Mouse (Mus musculus): ENCODE measurements around the gene Notch1. TPM values are rescaled to one million over a fixed set of nuclear protein-coding genes. Genes with fewer than 3 reads are reported as not detected.
A peak's percentile ranks its signal among the peaks of the same experiment; 100 is the strongest.

Notch1 gene
- polyA plus RNA-seq, 1 experiment from 2014 or later = 19.3 TPM

DNA sequence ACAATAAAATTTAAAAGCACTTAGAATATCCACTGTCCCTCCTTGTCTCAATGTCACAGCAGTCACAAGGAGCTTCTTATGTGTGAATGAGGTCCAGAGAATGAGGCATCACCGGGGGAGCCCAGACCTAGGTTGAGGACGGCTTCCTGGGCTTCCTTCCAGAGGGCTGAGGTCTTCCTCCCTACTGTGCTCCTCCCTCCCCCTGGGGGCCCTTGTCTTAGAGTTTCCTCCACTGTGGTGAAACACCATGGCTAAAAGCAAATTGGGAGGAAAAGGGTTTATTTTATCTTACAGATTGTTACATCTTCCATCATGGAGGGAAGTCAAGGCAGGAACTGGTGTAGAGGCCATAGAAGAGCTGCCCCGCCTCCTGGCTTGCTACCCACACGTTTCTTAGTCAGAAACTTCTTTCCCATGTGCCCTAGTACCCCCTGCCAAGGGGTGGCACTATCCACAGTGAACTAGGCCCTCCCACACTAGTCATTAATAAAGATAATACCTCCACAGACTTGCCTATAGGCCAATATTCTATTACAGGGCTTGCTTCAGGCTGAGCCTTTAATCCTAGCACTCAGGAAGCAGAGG is 12.8 kb upstream of the Notch1 start:
- ATAC-seq (ENCODE audit: low read depth) = no peak
- Histone ChIP-seq H3K27me3 (no peaks in the 10 kb centered on the region), H3K4me2 (no peak overlapping the region), H3K9me3 (no peaks in the 10 kb centered on the region), H3K4me1 (replicated peaks) (peaks cover 57% of the 10 kb centered on the region), H3K4me3 (no peak overlapping the region), H3K9ac (no peak overlapping the region), H3K36me3 (no peaks in the 10 kb centered on the region), H3K27ac (replicated peaks) (no peak overlapping the region)
- WGBS = 57% methylated on average over 4 of the region's 4 CpGs

DNA sequence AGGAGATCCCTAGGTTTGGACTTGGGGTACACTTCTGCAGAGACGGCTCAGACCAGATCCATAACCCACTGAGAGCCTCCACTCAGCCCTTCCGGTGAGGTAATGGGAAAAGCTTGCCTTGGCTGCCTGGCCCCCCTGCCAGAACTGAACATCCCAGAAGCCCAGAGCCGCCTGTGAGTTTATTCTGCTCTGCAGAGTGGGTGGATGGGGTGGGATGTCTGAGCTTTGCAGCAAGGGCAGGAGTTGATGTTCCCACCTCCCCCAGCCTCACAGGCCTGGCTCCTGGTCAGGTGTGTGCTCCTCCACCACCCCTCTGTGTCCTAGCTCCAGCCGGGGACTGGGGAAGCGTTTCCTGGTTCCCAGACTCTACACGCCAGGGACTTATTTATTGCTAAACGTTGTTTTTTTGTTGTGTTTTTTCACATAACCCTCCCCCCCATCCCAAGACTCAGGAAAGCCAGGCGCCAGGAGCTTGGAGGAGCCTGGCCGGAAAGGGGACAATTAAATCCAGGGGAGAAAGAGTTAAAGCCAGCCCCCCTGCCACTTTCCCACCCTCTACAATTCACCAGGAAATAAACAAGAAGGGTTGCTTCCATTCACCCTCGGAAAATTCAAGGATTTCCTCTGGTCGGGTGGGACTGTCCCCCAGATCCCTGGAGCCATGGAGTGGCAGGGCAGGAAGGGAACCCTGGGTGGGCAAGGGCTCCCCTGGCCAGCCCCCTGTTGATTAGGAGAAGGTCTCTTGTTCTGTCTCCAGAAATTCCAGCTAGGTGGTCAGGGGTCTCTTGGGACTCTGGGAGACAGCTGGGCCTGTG is 10.2 kb upstream of the Notch1 start:
- H3K4me2 ChIP-seq = no peak overlapping the region
- ATAC-seq (ENCODE audit: low read depth) = peak; percentile 36; the same call in 1 of the 2 replicates
- peak overlapping the region; percentile 72 for H3K27ac ChIP-seq (replicated peaks)
- H3K9me3 ChIP-seq = no peaks in the 10 kb centered on the region
- no peak overlapping the region for H3K4me3 ChIP-seq
- no peaks in the 10 kb centered on the region for H3K27me3 ChIP-seq
- 40% methylated on average over 11 of the region's 11 CpGs for WGBS
- H3K9ac ChIP-seq = no peak overlapping the region
- peaks cover 33% of the 10 kb centered on the region for H3K4me1 ChIP-seq (replicated peaks)
- no peaks in the 10 kb centered on the region for H3K36me3 ChIP-seq

DNA sequence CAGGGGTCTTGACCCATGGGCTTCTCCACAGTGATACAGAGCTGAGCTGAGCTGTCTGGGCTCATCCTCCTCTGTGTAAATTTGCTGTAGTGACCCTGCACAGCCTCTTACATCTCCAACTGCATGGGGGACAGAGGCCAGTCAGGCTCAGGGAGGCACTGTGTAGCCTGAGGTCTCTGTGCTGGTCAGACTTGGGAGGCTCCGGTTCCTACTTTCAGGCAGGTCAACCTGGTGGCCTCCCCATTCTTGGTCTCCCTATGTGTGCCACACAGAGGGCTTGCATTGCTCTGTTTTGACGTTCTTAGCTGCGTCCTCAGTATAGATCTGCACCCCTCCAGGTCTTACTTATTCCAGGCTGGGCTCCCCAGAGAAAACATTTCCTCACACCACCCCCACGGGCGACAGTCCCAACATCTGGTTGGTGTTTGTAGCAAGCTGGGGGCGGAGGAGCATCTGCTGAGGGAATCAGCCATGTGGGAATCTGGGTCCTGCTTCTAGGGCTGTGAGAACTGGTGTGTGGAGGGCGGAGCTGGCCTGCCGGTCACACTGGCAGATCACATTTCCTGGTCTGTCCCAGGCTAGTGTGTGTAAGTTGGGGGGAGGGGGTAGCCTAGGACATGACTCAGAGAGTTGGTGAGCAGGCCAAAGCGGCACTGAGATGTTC is 9.0 kb upstream of the Notch1 start:
- no peak overlapping the region for H3K4me2 ChIP-seq
- H3K4me3 ChIP-seq = no peak overlapping the region
- 41% methylated on average over 9 of the region's 9 CpGs for WGBS
- H3K27me3 ChIP-seq = no peaks in the 10 kb centered on the region
- peaks cover 33% of the 10 kb centered on the region for H3K4me1 ChIP-seq (replicated peaks)
- ATAC-seq (ENCODE audit: low read depth) = peak; percentile 68; the same call in 1 of the 2 replicates
- H3K27ac ChIP-seq (replicated peaks) = peak overlapping the region; percentile 72; the same call in 1 of the 2 replicates
- no peaks in the 10 kb centered on the region for H3K9me3 ChIP-seq
- no peaks in the 10 kb centered on the region for H3K36me3 ChIP-seq
- no peak overlapping the region for H3K9ac ChIP-seq

DNA sequence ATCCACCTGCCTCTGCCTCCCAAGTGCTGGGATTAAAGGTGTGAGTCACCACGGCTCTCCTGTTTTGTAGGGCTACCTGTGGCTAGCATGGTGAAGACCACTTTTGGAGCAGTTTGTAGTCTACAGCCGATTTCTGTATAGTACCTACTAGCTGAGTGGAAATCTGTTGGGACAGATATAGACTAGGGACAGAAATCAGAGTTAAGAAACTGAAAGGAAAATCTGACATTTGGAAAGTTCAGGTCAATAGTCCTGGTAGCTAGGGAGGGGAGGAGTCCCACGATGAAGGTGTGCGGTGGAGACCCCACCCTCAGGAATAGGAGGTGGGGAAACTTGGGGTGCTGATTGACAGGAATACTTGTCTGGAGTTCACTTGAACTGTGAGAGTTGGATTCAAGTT is 5.9 kb upstream of the Notch1 start:
- Histone ChIP-seq H3K9ac (no peak overlapping the region), H3K27me3 (no peaks in the 10 kb centered on the region), H3K27ac (replicated peaks) (no peak overlapping the region), H3K4me2 (no peak overlapping the region), H3K4me3 (no peak overlapping the region), H3K9me3 (no peaks in the 10 kb centered on the region), H3K36me3 (no peaks in the 10 kb centered on the region), H3K4me1 (replicated peaks) (peaks cover 35% of the 10 kb centered on the region)
- ATAC-seq (ENCODE audit: low read depth) = no peak
- WGBS = 91% methylated on average over 4 of the region's 4 CpGs

DNA sequence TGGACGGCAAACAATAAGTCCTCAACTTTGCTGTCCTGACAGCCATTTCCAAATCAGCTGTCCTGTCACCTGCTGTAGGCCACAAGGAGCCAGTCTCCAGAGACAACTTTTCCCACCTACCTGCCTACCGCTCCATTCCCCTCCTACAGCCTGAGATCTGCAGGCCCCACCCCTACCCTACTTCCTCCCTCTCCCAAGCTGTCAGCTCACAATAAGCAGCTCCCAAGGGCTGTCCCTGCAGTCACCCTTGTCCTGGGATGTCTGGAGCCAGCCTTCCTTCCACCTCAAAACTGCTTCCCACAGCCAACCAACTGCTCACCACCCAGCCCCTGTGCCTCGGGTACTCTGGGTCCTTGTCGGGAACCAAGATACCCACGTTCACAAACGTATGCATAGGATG is 3.3 kb upstream of the Notch1 start:
- whole genome bisulfite sequencing = 94% methylated on average over 6 of the region's 6 CpGs

DNA sequence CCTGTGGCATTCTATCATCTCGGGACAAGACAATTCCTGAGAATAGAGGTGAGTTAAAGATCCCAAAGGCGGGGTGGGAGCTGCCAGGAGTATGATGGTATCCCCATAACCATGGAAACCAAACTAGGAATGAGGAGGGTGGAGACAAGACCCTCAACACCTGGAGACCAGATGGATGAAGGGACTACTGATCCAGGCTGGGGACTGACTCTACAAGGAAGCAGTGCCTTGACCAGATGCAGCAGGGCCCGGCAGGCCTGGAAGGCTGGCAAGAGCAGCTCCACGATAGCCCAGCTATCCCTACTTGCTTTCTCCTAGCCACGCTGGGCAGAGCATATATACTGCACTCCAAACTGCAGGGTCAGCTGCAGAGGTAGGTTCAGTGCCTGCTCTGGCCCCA is 524 bp upstream of the Notch1 start:
- 80% methylated on average over 5 of the region's 5 CpGs for WGBS
- no peaks in the 10 kb centered on the region for H3K9me3 ChIP-seq
- no peak for ATAC-seq (ENCODE audit: low read depth)
- 0 out of 2 replicates have a peak overlapping the region, but pooled peaks have one; percentile 26 for H3K9ac ChIP-seq
- H3K4me2 ChIP-seq = no peak overlapping the region
- H3K4me3 ChIP-seq = no peak overlapping the region
- no peaks in the 10 kb centered on the region for H3K27me3 ChIP-seq
- H3K36me3 ChIP-seq = no peaks in the 10 kb centered on the region
- H3K4me1 ChIP-seq (replicated peaks) = peaks cover 32% of the 10 kb centered on the region
- no peak overlapping the region for H3K27ac ChIP-seq (replicated peaks)

More for the DNA sequence above, 3.3 kb upstream of the Notch1 start:
- H3K4me3 ChIP-seq = no peak overlapping the region
- no peaks in the 10 kb centered on the region for H3K9me3 ChIP-seq
- no peak overlapping the region for H3K4me2 ChIP-seq
- no peaks in the 10 kb centered on the region for H3K36me3 ChIP-seq
- peaks cover 34% of the 10 kb centered on the region for H3K4me1 ChIP-seq (replicated peaks)
- H3K27ac ChIP-seq (replicated peaks) = no peak overlapping the region
- no peak overlapping the region for H3K9ac ChIP-seq
- ATAC-seq (ENCODE audit: low read depth) = no peak
- no peaks in the 10 kb centered on the region for H3K27me3 ChIP-seq

DNA sequence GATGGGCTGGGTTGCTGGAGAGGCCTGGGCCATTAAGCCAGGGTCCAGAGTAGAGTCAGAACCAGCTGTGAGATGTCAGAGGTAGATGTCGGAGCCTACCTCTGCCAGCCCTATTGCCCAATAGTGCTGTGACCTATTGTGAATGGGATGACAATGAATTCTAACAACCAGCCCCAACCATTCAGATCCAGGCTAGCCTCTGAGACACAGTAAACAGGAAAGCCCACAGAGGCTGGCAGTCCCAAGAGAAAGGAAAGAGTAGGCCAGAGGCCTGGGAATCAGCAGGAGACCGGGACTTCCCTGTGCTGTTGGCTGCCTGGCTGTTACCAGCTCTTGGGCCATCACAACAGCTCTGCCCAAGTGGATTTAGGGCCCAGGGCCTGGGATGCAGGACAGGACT is 1.1 kb downstream of the Notch1 start:
- 73% methylated on average over 2 of the region's 2 CpGs for WGBS

DNA sequence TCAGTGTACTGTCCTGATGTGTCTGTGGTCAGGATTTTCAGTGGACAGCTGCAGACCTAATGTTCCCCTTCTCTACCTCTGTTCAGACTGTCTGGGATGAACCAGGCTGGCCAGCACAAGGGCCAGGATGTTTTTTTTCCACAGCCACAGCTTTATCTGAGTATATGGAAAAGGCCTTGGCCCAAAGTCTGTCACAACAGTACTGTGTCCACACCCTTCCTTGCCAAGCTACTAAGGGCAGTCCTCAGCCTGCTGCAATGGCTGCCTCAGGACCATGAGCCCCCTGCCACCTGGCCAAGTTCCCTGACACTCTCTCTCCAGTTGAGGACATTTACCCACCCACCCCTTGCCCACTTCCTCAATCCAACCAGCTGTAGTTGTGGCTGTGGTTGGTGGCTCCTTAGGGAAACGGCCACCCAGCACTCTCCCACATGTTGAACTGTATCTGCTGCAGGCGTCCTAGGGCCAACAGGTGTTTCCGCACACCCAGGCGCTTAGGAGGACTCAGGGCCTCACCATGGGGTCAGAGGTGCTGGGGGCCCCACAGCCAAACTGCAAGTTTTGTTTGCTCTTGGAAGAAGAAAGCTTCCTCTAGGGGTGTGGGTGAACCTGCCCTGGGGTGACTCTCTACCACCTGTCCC is 3.2 kb downstream of the Notch1 start:
- Histone ChIP-seq H3K27me3 (no peaks in the 10 kb centered on the region), H3K9ac (no peak overlapping the region), H3K4me3 (no peak overlapping the region), H3K36me3 (no peaks in the 10 kb centered on the region), H3K27ac (replicated peaks) (no peak overlapping the region), H3K4me1 (replicated peaks) (peaks cover 27% of the 10 kb centered on the region), H3K9me3 (no peaks in the 10 kb centered on the region), H3K4me2 (no peak overlapping the region)
- ATAC-seq (ENCODE audit: low read depth) = no peak
- WGBS = 80% methylated on average over 4 of the region's 4 CpGs

More for the DNA sequence above, 1.1 kb downstream of the Notch1 start:
- Histone ChIP-seq H3K4me3 (no peak overlapping the region), H3K4me2 (no peak overlapping the region), H3K4me1 (replicated peaks) (peaks cover 32% of the 10 kb centered on the region), H3K36me3 (no peaks in the 10 kb centered on the region), H3K9ac (no peak overlapping the region), H3K27ac (replicated peaks) (peak overlapping the region; percentile 43; the same call in 1 of the 2 replicates), H3K27me3 (no peaks in the 10 kb centered on the region), H3K9me3 (no peaks in the 10 kb centered on the region)
- ATAC-seq (ENCODE audit: low read depth) = no peak

DNA sequence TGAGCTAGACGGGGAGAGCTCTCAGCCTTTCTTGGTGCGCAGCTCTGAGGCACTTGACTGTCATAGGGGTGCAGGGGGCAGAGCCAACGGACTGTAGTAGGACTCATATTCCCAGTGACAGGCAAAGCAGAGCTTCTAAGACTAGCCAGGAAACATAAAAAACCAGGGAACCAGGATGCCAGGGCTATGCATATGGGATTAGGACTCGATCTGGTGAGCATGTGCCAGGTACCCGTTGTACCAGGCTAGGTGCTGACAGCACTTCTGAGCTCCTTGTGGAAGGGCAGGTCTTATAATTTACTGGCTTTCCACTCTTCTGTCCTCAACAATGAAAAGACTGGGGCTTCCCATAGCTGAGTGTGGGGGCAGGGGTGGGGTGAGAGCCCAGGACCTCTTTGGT is 7.8 kb downstream of the Notch1 start:
- Histone ChIP-seq H3K9ac (no peak overlapping the region), H3K9me3 (no peaks in the 10 kb centered on the region), H3K27ac (replicated peaks) (peak overlapping the region; percentile 73), H3K4me3 (no peak overlapping the region), H3K4me2 (no peak overlapping the region), H3K36me3 (no peaks in the 10 kb centered on the region), H3K27me3 (peaks cover 14% of the 10 kb centered on the region), H3K4me1 (replicated peaks) (peaks cover 41% of the 10 kb centered on the region)
- 79% methylated on average over 5 of the region's 5 CpGs for WGBS
- no peak for ATAC-seq (ENCODE audit: low read depth)

DNA sequence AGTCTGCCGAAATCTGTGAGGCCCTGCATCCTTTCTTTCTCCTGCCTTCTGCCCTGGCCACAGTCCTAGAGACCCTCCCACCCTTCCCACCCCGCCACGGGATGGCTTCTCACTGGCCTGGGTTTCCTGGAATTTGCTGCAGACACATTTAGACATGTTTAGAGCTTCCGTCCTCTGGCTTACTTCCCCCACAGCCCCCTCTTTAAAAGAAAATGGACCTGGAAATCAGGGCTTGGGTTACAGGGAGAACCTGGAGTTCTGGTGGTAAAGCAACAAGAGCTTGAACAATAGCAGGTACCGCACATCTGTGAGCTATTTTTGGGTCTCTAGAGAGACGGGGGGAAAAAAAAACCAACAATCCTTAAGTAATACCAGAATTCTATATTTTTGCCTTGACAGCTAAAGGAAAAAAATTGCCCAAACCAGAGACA is 8.5 kb downstream of the Notch1 start:
- H3K27me3 ChIP-seq = peaks cover 21% of the 10 kb centered on the region
- no peak overlapping the region for H3K4me2 ChIP-seq
- H3K27ac ChIP-seq (replicated peaks) = peak overlapping the region; percentile 73
- ATAC-seq (ENCODE audit: low read depth) = no peak
- no peak overlapping the region; the same call in 1 of the 2 replicates for H3K9ac ChIP-seq
- 18% methylated on average over 6 of the region's 6 CpGs for WGBS
- H3K4me3 ChIP-seq = no peak overlapping the region
- H3K36me3 ChIP-seq = no peaks in the 10 kb centered on the region
- H3K4me1 ChIP-seq (replicated peaks) = peaks cover 48% of the 10 kb centered on the region
- H3K9me3 ChIP-seq = no peaks in the 10 kb centered on the region

DNA sequence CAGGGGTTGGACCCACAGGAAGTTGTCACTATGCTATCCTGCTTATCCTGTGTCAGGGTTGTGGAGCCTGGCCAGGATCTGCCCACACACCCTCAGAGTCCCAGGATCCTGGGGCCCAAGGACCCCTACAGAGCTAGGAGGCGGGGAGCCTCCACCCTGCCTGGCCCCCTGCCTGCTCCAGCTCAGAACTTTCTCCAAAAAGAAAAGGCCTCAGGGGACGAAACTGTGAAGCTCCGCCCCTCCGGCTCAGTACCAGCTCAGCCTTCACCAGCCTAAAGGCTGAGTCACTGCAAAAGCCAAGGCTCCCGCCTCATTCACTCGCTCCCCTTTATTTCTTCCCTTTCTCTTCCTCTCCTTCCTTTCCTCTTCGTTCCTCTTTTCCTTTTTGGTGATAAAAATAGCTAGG is 9.0 kb downstream of the Notch1 start:
- Histone ChIP-seq H3K9ac (peak overlapping the region; percentile 14; the same call in 1 of the 2 replicates), H3K4me2 (no peak overlapping the region), H3K27me3 (peaks cover 23% of the 10 kb centered on the region), H3K4me3 (no peak overlapping the region), H3K27ac (replicated peaks) (peak overlapping the region; percentile 73), H3K36me3 (no peaks in the 10 kb centered on the region), H3K9me3 (no peaks in the 10 kb centered on the region), H3K4me1 (replicated peaks) (peaks cover 53% of the 10 kb centered on the region)
- 7% methylated on average over 7 of the region's 7 CpGs for whole genome bisulfite sequencing
- ATAC-seq (ENCODE audit: low read depth) = peak; percentile 30; the same call in 1 of the 2 replicates
